Mouse (Mus musculus) intestine, postnatal 0 days (tissue): ENCODE measurements around the gene Stambpl1. TPM values are rescaled to one million over a fixed set of nuclear protein-coding genes. Genes with fewer than 3 reads are reported as not detected.

Experiments
- ATAC-seq: fragments of 200-750 bp; cut with Nextera tagmentation; 2 replicates; pipeline ENCODE4 v1.8.0; 2017; ENCODE audit warnings: mild to moderate bottlenecking, moderate TSS enrichment, moderate library complexity
- H3K27ac ChIP-seq: fragments of 300-500 bp; sonication (generic); 2 replicates; pipeline ENCODE4 v1.5.1; 2014; ENCODE audit warnings: mild to moderate bottlenecking, low read depth, low read length, moderate library complexity
- H3K27me3 ChIP-seq: fragments of 300-500 bp; sonication (generic); replicated peaks from 2 replicates; pipeline ENCODE4 v1.6.1; 2014; ENCODE audit warnings: low read length, mixed read lengths; ENCODE audit not compliant: control insufficient read depth, insufficient read depth
- H3K36me3 ChIP-seq: fragments of 300-500 bp; sonication (generic); 2 replicates; pipeline ENCODE4 v1.6.1; 2014; ENCODE audit warnings: mild to moderate bottlenecking, moderate library complexity; ENCODE audit not compliant: control insufficient read depth, insufficient read depth
- H3K4me1 ChIP-seq: fragments of 300-500 bp; sonication (generic); replicated peaks from 2 replicates; pipeline ENCODE4 v1.6.1; 2014; ENCODE audit warnings: antibody characterized with exemption, low read length, mixed read lengths; ENCODE audit not compliant: control insufficient read depth, insufficient read depth
- H3K4me2 ChIP-seq: fragments of 300-500 bp; sonication (generic); replicated peaks from 2 replicates; pipeline ENCODE4 v1.6.1; 2014; ENCODE audit warnings: low read depth, mild to moderate bottlenecking, moderate library complexity
- H3K4me3 ChIP-seq: fragments of 300-500 bp; sonication (generic); 2 replicates; pipeline ENCODE4 v1.5.1; 2014; ENCODE audit warnings: low read depth, low read length
- H3K9ac ChIP-seq: fragments of 300-500 bp; sonication (generic); 2 replicates; pipeline ENCODE4 v1.6.1; 2014; ENCODE audit warnings: mild to moderate bottlenecking, low read depth, low read length
- H3K9me3 ChIP-seq: fragments of 300-500 bp; sonication (generic); 2 replicates; pipeline ENCODE4 v1.6.1; 2016; ENCODE audit warnings: mixed run types; ENCODE audit not compliant: control insufficient read depth
- CTCF ChIP-seq: sonication (generic); IDR thresholded peaks from 2 replicates; pipeline ENCODE4 v1.5.1; 2016; ENCODE audit warnings: low read depth, mild to moderate bottlenecking, control low read depth, antibody characterized with exemption, moderate library complexity
- WGBS: fragments of 180-500 bp; shearing (Covaris S2); extraction: QIAGEN DNeasy Blood & Tissue Kit; methylation state at CpG from one replicate; pipeline ENCODE4 v1.1.7; 2014; 5-methylcytosine and 5-hydroxymethylcytosine counted together
- polyA plus RNA-seq: library from polyadenylated mRNA; unstranded; fragments of >200 nt; fragmentation: Nextera tagmentation; extraction: Ambion mirVana; gene quantifications from 2 replicates; pipeline ENCODE4 v1.2.1, GENCODE M21; 2015

Gene Stambpl1
- polyA plus RNA-seq, 1 experiment from 2014 or later: 14.8 TPM

- ATAC-seq: no peak
- WGBS: 73% methylated on average over 5 of the region's 5 CpGs
These were observed 73.7 kb downstream of the Stambpl1 start for GRCm38 (mm10) chr19:34265604-34266193.

GRCm38 (mm10) chr19:34268991-34269390 lies 77.0 kb downstream of the Stambpl1 start:
- Histone ChIP-seq H3K4me2 (no peak overlapping the region), H3K9me3 (no peaks in the 10 kb centered on the region), H3K9ac (no peak overlapping the region), H3K4me3 (no peak overlapping the region), H3K27me3 (no peaks in the 10 kb centered on the region), H3K36me3 (no peaks in the 10 kb centered on the region), H3K4me1 (0 out of 2 replicates have a peak, but pooled peaks cover 3% of the 10 kb centered on the region), H3K27ac (no peak overlapping the region)
- 55% methylated on average over 1 of the region's 1 CpGs for WGBS
- TF ChIP-seq CTCF: no peak
- ATAC-seq: no peak

More at GRCm38 (mm10) chr19:34265604-34266193, 73.7 kb downstream of the Stambpl1 start:
- H3K9me3 ChIP-seq: no peaks in the 10 kb centered on the region
- H3K9ac ChIP-seq: no peak overlapping the region
- H3K27me3 ChIP-seq: no peaks in the 10 kb centered on the region
- no peak for TF ChIP-seq CTCF
- H3K27ac ChIP-seq: no peak overlapping the region
- peaks cover 5% of the 10 kb centered on the region; the same call in 1 of the 2 replicates for H3K4me1 ChIP-seq
- no peak overlapping the region for H3K4me2 ChIP-seq
- no peak overlapping the region for H3K4me3 ChIP-seq
- no peaks in the 10 kb centered on the region for H3K36me3 ChIP-seq

- H3K4me2 ChIP-seq: peak overlapping the region; percentile 32; the same call in 1 of the 2 replicates
- H3K9me3 ChIP-seq: no peaks in the 10 kb centered on the region
- no peak overlapping the region for H3K9ac ChIP-seq
- peak overlapping the region; percentile 81 for H3K27ac ChIP-seq
- no peak overlapping the region for H3K4me3 ChIP-seq
- TF ChIP-seq CTCF: no peak
- 46% methylated on average over 11 of the region's 11 CpGs for WGBS
- no peaks in the 10 kb centered on the region for H3K36me3 ChIP-seq
- no peaks in the 10 kb centered on the region for H3K27me3 ChIP-seq
- 0 out of 2 replicates have a peak, but pooled peaks cover 3% of the 10 kb centered on the region for H3K4me1 ChIP-seq
- peak; percentile 91 for ATAC-seq
These were observed 78.2 kb downstream of the Stambpl1 start for GRCm38 (mm10) chr19:34270106-34270726.

GRCm38 (mm10) chr19:34270824-34271464 lies 78.9 kb downstream of the Stambpl1 start:
- peak overlapping the region; percentile 81 for H3K27ac ChIP-seq
- no peaks in the 10 kb centered on the region for H3K9me3 ChIP-seq
- 68% methylated on average over 13 of the region's 13 CpGs for WGBS
- no peaks in the 10 kb centered on the region for H3K27me3 ChIP-seq
- TF ChIP-seq CTCF: no peak
- no peaks in the 10 kb centered on the region for H3K36me3 ChIP-seq
- no peak overlapping the region for H3K9ac ChIP-seq
- 0 out of 2 replicates have a peak, but pooled peaks cover 3% of the 10 kb centered on the region for H3K4me1 ChIP-seq
- peak overlapping the region; percentile 38 for H3K4me2 ChIP-seq
- ATAC-seq: peak; percentile 74
- no peak overlapping the region for H3K4me3 ChIP-seq

GRCm38 (mm10) chr19:34273073-34273472 lies 81.0 kb downstream of the Stambpl1 start:
- WGBS: 100% methylated on average over 1 of the region's 1 CpGs
- Histone ChIP-seq H3K9me3 (no peaks in the 10 kb centered on the region), H3K9ac (no peak overlapping the region), H3K4me1 (0 out of 2 replicates have a peak, but pooled peaks cover 3% of the 10 kb centered on the region), H3K27me3 (no peaks in the 10 kb centered on the region), H3K36me3 (no peaks in the 10 kb centered on the region), H3K4me3 (no peak overlapping the region), H3K27ac (no peak overlapping the region), H3K4me2 (no peak overlapping the region)
- no peak for TF ChIP-seq CTCF
- no peak for ATAC-seq

GRCm38 (mm10) chr19:34278078-34278477 lies 86.0 kb downstream of the Stambpl1 start:
- TF ChIP-seq CTCF: no peak
- Histone ChIP-seq H3K4me2 (no peak overlapping the region), H3K9me3 (no peaks in the 10 kb centered on the region), H3K27ac (no peak overlapping the region), H3K36me3 (no peaks in the 10 kb centered on the region), H3K9ac (no peak overlapping the region), H3K4me3 (no peak overlapping the region), H3K27me3 (no peaks in the 10 kb centered on the region), H3K4me1 (no peaks in the 10 kb centered on the region)
- 76% methylated on average over 3 of the region's 3 CpGs for WGBS
- no peak for ATAC-seq
